Mouse (Mus musculus): ENCODE results near the gene Egfr. TPM values are rescaled to one million over a fixed set of nuclear protein-coding genes. Genes with fewer than 3 reads are reported as not detected.

Egfr gene
- polyA plus RNA-seq, 1 experiment = 63.3 TPM

DNA sequence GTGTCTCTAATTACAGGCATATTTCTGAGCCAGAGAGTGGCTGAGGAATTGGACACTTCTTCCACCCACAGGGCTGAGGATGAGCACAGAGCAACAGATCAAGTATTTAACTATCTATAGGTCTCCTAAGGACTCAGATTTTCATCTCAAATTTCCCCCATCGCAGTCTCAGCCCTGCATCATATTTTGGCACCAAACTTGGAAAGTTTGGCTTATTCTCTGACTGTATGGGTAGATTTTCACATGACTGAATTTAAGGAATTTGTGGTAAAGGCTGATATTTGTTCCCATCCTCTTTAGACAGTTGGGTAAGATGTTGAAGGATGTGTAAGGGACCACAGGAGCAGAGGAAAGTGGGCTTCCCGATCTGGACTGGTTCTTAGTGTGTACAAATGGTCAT, 145.7 kb downstream of the Egfr start:
- Histone ChIP-seq H3K27ac (ENCODE audit: insufficient read depth, low read depth, low read length) (no peak overlapping the region), H3K4me1 (ENCODE audit: control insufficient read depth, insufficient read depth, insufficient read length, low read length) (peaks cover 16% of the 10 kb centered on the region; the same call in 1 of the 2 replicates), H3K27me3 (ENCODE audit: control insufficient read depth, insufficient read depth, low read length) (no peaks in the 10 kb centered on the region), H3K36me3 (ENCODE audit: control insufficient read depth, insufficient read depth, low read length) (peaks cover 18% of the 10 kb centered on the region), H3K4me3 (ENCODE audit: low read depth, low read length) (no peak overlapping the region)
- no peak for TF ChIP-seq POLR2A (IDR thresholded peaks at IDR 0.05; ENCODE audit: low read depth, low read length)
- 92% methylated on average over 2 of the region's 2 CpGs for WGBS

DNA sequence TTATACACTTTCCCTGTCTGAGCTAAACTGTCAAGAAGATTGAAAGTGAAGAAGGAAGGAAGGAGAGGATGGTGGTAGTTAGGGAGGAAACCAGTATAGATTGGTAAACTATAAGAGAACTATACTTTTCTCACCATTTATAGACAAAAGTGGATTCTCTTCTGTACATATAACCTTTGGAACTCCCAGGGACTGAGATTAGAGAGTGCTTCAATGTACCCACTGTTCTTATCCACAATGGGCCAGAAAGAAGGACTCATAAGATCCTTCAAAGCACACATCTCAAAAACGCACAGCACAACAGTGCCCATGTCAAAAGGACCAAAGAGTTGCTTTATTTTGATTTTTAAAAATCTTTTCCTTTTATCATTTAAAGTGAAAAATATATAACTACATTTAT, 148.2 kb downstream of the Egfr start:
- peak overlapping the region; percentile 84 for H3K27ac ChIP-seq (ENCODE audit: insufficient read depth, low read depth, low read length)
- peaks cover 21% of the 10 kb centered on the region; the same call in 1 of the 2 replicates for H3K4me1 ChIP-seq (ENCODE audit: control insufficient read depth, insufficient read depth, insufficient read length, low read length)
- WGBS = 32% methylated on average over 1 of the region's 1 CpGs
- H3K4me3 ChIP-seq (ENCODE audit: low read depth, low read length) = no peak overlapping the region
- H3K27me3 ChIP-seq (ENCODE audit: control insufficient read depth, insufficient read depth, low read length) = no peaks in the 10 kb centered on the region
- TF ChIP-seq POLR2A (IDR thresholded peaks at IDR 0.05; ENCODE audit: low read depth, low read length) (no peak), CTCF (IDR thresholded peaks at IDR 0.05; ENCODE audit: extremely low read depth, insufficient read length, insufficient replicate concordance, low read depth, low read length) (no peak)
- H3K36me3 ChIP-seq (ENCODE audit: control insufficient read depth, insufficient read depth, low read length) = peaks cover 14% of the 10 kb centered on the region

DNA sequence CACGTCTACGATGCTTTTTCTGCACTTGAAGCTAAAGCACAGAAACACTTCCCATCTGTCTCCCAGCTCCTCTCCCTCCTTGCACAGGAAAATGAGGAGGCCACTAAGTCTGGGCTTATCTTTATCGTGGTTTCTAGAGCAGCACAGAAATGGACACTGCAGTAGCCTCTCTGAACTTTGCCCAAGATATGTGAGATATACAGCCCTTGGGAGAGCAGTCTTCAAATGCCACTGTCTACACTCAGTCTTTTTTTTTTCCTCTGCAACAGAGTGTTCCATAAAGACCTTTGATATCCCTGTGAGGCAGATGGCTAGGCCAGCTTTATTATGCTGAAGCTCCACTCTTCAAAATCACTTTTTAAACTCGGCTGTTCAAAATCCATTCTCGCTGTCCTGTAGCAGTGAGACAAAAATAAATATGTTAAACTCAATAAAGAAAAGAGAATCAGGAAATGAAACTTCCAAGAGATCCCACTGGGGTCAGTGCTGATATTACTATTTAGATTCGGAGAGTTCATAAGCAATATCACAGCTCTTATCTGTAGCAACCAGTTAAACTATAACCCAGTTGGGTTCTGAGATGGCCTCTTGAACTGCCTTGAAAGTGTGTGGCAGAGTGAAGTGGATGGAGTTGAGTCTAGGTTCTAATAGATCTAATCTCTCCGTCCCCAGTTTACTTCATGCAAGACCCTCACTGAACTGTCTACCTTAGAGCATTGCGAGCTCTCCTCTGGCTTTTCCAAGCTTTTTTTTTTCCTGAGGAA, 148.8 kb downstream of the Egfr start:
- Histone ChIP-seq H3K4me3 (ENCODE audit: low read depth, low read length) (no peak overlapping the region), H3K27ac (ENCODE audit: insufficient read depth, low read depth, low read length) (peak overlapping the region; percentile 93)
- WGBS = 27% methylated on average over 8 of the region's 8 CpGs

DNA sequence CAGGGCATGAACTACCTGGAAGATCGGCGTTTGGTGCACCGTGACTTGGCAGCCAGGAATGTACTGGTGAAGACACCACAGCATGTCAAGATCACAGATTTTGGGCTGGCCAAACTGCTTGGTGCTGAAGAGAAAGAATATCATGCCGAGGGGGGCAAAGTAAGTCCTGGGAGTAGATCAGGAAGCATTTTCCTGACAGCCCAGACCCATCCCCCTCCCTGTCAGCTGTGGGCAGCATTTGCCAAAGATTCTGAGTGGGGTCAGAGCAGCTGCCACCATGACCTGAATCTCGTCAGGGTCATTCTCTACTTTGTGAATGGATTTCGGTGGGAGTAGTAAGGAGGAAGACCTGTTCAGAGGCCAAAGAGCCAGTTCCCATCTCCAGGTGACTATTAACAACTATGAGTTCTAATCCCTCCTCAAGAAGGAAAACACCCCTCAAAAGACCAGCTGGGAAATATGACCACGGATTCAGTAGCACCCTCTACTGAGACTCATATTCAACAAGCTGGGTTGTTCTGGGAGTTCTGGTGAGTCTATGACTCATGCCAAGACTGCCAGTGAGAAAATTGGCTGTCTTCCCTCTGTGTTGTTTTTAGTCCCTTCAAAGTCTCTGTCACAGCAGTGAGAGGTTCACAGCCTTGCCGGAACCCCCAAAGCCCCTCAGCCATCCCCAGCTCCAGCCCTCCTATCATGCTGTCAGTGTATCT, 152.5 kb downstream of the Egfr start:
- no peak overlapping the region for H3K27ac ChIP-seq (ENCODE audit: insufficient read depth, low read depth, low read length)
- no peak for TF ChIP-seq CTCF (IDR thresholded peaks at IDR 0.05; ENCODE audit: extremely low read depth, insufficient read length, insufficient replicate concordance, low read depth, low read length)
- no peak for TF ChIP-seq POLR2A (IDR thresholded peaks at IDR 0.05; ENCODE audit: low read depth, low read length)
- peaks cover 6% of the 10 kb centered on the region for H3K36me3 ChIP-seq (ENCODE audit: control insufficient read depth, insufficient read depth, low read length)
- no peaks in the 10 kb centered on the region for H3K27me3 ChIP-seq (ENCODE audit: control insufficient read depth, insufficient read depth, low read length)
- peaks cover 17% of the 10 kb centered on the region; the same call in 1 of the 2 replicates for H3K4me1 ChIP-seq (ENCODE audit: control insufficient read depth, insufficient read depth, insufficient read length, low read length)
- no peak overlapping the region for H3K4me3 ChIP-seq (ENCODE audit: low read depth, low read length)
- 76% methylated on average over 8 of the region's 8 CpGs for WGBS

More for the DNA sequence above, 148.8 kb downstream of the Egfr start:
- TF ChIP-seq CTCF (IDR thresholded peaks at IDR 0.05; ENCODE audit: extremely low read depth, insufficient read length, insufficient replicate concordance, low read depth, low read length) (no peak), POLR2A (IDR thresholded peaks at IDR 0.05; ENCODE audit: low read depth, low read length) (no peak)
- Histone ChIP-seq H3K4me1 (ENCODE audit: control insufficient read depth, insufficient read depth, insufficient read length, low read length) (peaks cover 17% of the 10 kb centered on the region; the same call in 1 of the 2 replicates), H3K36me3 (ENCODE audit: control insufficient read depth, insufficient read depth, low read length) (peaks cover 14% of the 10 kb centered on the region), H3K27me3 (ENCODE audit: control insufficient read depth, insufficient read depth, low read length) (no peaks in the 10 kb centered on the region)

DNA sequence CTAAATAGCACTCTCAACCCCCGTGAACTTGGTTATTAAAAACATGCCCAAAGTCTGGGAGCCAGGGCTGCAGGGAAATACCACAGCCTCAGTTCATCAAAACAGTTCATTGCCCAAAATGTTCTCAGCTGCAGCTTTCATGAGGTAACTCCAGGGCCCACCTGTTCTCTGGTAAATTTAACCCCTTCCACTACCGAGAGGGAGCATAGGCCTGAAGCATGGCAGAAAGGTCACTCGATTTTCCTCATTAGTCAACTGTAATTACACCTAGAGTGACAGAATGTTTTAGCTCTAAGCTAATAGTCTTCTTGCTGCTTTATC, 153.0 kb downstream of the Egfr start:
- no peaks in the 10 kb centered on the region for H3K27me3 ChIP-seq (ENCODE audit: control insufficient read depth, insufficient read depth, low read length)
- WGBS = 77% methylated on average over 3 of the region's 3 CpGs
- TF ChIP-seq POLR2A (IDR thresholded peaks at IDR 0.05; ENCODE audit: low read depth, low read length) = no peak
- no peak for TF ChIP-seq CTCF (IDR thresholded peaks at IDR 0.05; ENCODE audit: extremely low read depth, insufficient read length, insufficient replicate concordance, low read depth, low read length)
- peaks cover 17% of the 10 kb centered on the region; the same call in 1 of the 2 replicates for H3K4me1 ChIP-seq (ENCODE audit: control insufficient read depth, insufficient read depth, insufficient read length, low read length)
- H3K36me3 ChIP-seq (ENCODE audit: control insufficient read depth, insufficient read depth, low read length) = peaks cover 6% of the 10 kb centered on the region
- H3K4me3 ChIP-seq (ENCODE audit: low read depth, low read length) = no peak overlapping the region
- H3K27ac ChIP-seq (ENCODE audit: insufficient read depth, low read depth, low read length) = no peak overlapping the region

DNA sequence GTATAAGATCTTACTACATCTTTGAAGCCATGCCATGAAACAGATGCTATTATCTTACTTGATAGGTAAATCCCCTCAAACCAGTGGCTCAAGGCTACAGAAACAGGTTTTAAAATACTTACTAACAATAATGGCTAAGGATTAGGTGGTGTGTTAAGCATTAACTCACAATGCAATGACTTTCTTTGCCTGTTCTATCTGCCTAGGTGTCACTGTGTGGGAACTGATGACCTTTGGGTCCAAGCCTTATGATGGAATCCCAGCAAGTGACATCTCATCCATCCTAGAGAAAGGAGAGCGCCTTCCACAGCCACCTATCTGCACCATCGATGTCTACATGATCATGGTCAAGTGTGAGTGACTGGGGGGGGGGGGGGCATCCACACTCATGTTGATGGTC, 154.5 kb downstream of the Egfr start:
- no peaks in the 10 kb centered on the region for H3K27me3 ChIP-seq (ENCODE audit: control insufficient read depth, insufficient read depth, low read length)
- no peak overlapping the region for H3K4me3 ChIP-seq (ENCODE audit: low read depth, low read length)
- TF ChIP-seq POLR2A (IDR thresholded peaks at IDR 0.05; ENCODE audit: low read depth, low read length) (no peak), CTCF (IDR thresholded peaks at IDR 0.05; ENCODE audit: extremely low read depth, insufficient read length, insufficient replicate concordance, low read depth, low read length) (no peak)
- 84% methylated on average over 2 of the region's 2 CpGs for WGBS
- H3K4me1 ChIP-seq (ENCODE audit: control insufficient read depth, insufficient read depth, insufficient read length, low read length) = peaks cover 14% of the 10 kb centered on the region; the same call in 1 of the 2 replicates
- no peak overlapping the region for H3K27ac ChIP-seq (ENCODE audit: insufficient read depth, low read depth, low read length)
- peaks cover 12% of the 10 kb centered on the region for H3K36me3 ChIP-seq (ENCODE audit: control insufficient read depth, insufficient read depth, low read length)

DNA sequence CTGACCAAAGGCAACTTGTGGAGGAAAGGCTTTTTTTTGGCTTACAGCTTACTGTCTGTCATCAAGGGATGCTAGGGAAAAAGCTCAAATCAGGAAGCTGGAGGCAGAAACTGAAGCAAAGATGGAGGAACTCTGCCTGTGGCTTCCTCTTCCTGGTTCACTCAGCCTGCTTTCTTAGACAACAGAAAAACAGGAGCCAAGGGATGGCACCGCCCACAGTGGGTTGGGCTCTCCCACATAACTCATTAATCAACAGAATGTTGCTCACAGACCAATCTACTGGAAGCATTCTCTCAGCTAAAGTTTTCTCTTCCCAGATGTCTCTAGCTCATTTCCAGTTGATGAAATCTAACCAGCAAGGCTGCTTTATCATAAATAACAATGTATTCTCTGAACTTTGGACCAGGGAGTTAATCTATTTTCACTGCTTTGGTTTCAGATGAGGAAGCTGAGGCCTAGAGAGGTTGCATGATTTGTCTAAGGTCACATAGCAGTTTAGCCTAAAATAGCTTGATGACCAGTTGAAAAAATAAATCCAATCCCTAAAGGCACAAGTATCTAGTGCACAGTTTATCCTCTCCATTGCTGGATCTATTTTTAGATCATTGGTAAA, 155.6 kb downstream of the Egfr start:
- TF ChIP-seq CTCF (IDR thresholded peaks at IDR 0.05; ENCODE audit: extremely low read depth, insufficient read length, insufficient replicate concordance, low read depth, low read length) (no peak), POLR2A (IDR thresholded peaks at IDR 0.05; ENCODE audit: low read depth, low read length) (no peak)
- Histone ChIP-seq H3K4me3 (ENCODE audit: low read depth, low read length) (no peak overlapping the region), H3K27ac (ENCODE audit: insufficient read depth, low read depth, low read length) (peak overlapping the region; percentile 89; the same call in 1 of the 2 replicates), H3K27me3 (ENCODE audit: control insufficient read depth, insufficient read depth, low read length) (no peaks in the 10 kb centered on the region), H3K36me3 (ENCODE audit: control insufficient read depth, insufficient read depth, low read length) (peaks cover 15% of the 10 kb centered on the region), H3K4me1 (ENCODE audit: control insufficient read depth, insufficient read depth, insufficient read length, low read length) (peaks cover 6% of the 10 kb centered on the region; the same call in 1 of the 2 replicates)
- 31% methylated on average over 1 of the region's 1 CpGs for WGBS

All from small intestine, adult 2 months (tissue).